Mouse (Mus musculus): ENCODE measurements around the gene Gm42906.

Gene Gm42906

GRCm38 (mm10) chr5:151428113-151428756 lies at the start of gene Gm42906:
TSS of gene Gm42906 (minus strand) at chr5:151428163.
- DNase-seq, result no peak

GRCm38 (mm10) chr5:151445695-151446094 lies 17.7 kb upstream of the Gm42906 start:
- no peak for DNase-seq

GRCm38 (mm10) chr5:151435106-151435505 lies 7.1 kb upstream of the Gm42906 start:
- no peak for DNase-seq

GRCm38 (mm10) chr5:151426466-151426865 lies 1.5 kb downstream of the Gm42906 start:
- DNase-seq, result no peak

- DNase-seq, result no peak
Observed at GRCm38 (mm10) chr5:151422692-151423091, 5.3 kb downstream of the Gm42906 start.

GRCm38 (mm10) chr5:151421859-151422258 lies 6.1 kb downstream of the Gm42906 start:
- no peak for DNase-seq

- DNase-seq, result no peak
Observed at GRCm38 (mm10) chr5:151418551-151418950, 9.4 kb downstream of the Gm42906 start.

GRCm38 (mm10) chr5:151417421-151418038 lies 10.4 kb downstream of the Gm42906 start:
- no peak for DNase-seq

GRCm38 (mm10) chr5:151416988-151417387 lies 11.0 kb downstream of the Gm42906 start:
- DNase-seq, result no peak

- no peak for DNase-seq
Observed at GRCm38 (mm10) chr5:151413617-151414016, 14.3 kb downstream of the Gm42906 start.

- DNase-seq, result peak; percentile 90
Observed at GRCm38 (mm10) chr5:151412666-151413463, 15.1 kb downstream of the Gm42906 start.

GRCm38 (mm10) chr5:151410006-151410405 lies 18.0 kb downstream of the Gm42906 start:
- no peak for DNase-seq

- no peak for DNase-seq
Observed at GRCm38 (mm10) chr5:151409282-151409681, 18.7 kb downstream of the Gm42906 start.

- DNase-seq, result no peak
Observed at GRCm38 (mm10) chr5:151408124-151408900, 19.7 kb downstream of the Gm42906 start.

- DNase-seq, result no peak
Observed at GRCm38 (mm10) chr5:151407493-151407892, 20.5 kb downstream of the Gm42906 start.

- DNase-seq, result no peak
Observed at GRCm38 (mm10) chr5:151406276-151406675, 21.7 kb downstream of the Gm42906 start.

- DNase-seq, result no peak
Observed at GRCm38 (mm10) chr5:151405314-151405903, 22.6 kb downstream of the Gm42906 start.

GRCm38 (mm10) chr5:151403586-151403985 lies 24.4 kb downstream of the Gm42906 start:
- no peak for DNase-seq

- DNase-seq, result no peak
Observed at GRCm38 (mm10) chr5:151400557-151400944, 27.4 kb downstream of the Gm42906 start.

- peak; percentile 55 for DNase-seq
Observed at GRCm38 (mm10) chr5:151399918-151400556, 27.9 kb downstream of the Gm42906 start.

- DNase-seq, result peak; percentile 30
Observed at GRCm38 (mm10) chr5:151396119-151396518, 31.8 kb downstream of the Gm42906 start.

GRCm38 (mm10) chr5:151394690-151395089 lies 33.3 kb downstream of the Gm42906 start:
- DNase-seq, result no peak
